In the genomic region with DNA sequence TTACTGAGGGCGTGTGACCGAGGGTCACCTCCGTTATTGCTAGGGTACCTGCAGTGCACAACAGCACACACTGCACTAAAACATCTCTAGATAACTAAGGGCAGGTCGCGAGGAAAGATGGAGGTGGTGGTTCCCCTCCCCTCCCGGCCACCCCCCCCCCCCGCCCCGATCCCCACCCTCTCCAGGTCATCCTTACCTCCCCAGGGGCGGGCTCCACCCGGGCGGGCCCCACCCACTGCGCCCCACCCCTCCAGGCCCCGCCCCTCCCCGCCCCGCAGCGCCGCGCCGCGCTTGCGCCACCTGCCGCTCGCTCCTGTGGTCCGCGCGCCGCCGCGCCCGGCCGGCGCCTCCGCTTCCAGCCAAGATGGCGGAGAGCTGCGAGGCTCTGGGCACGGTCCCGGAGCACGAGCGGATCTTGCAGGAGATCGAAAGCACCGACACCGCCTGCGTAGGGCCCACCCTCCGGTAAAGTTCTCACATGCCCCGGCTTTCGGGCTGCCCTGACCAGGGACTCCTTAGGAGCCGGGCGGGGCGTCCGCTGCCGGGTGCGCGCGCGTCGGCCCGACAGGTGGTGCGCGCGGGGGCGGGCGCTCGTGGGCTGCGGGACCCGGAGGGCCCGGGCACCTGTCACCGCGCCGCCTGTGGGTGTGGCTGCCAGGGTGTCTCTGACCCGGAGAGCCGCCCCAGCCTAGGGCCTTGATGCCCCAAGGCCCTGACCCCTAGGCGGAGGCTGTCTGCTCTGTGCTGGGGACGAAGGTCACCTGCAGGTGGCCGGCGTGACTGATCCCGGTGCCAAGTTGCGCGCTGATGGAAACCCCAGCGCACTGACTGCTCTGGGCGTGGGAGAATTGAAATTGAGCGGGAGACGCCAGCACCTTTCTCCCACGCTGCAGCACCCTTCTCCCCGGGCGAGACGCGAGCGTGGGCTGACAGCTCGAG, we compare ENCODE assay signal across 8 mouse cellular contexts. TPM values are rescaled to one million over a fixed set of nuclear protein-coding genes. Genes with fewer than 3 reads are reported as not detected.
DNase-seq lines count a peak whose midpoint lies in the region; ATAC-seq and TF ChIP-seq lines count a peak whose summit lies in the region.

Gene Exoc6 (plus strand): TSS at position 318 of the 939 bp plus-strand sequence.

- peaks cover 0 to 32% of the 10 kb centered on the region in 2 experiments; a peak in 2 of 4 replicates for H3K36me3 ChIP-seq in MEL (ENCODE audit: control insufficient read depth in 1 of 2, insufficient read depth in 2 of 2, low read length in 2 of 2)
- H3K36me3 ChIP-seq in lung, postnatal 0 days (ENCODE audit: insufficient read depth, low read length): no peaks in the 10 kb centered on the region

- peak within 1 kb of the TSS; percentile 79 for H3K27ac ChIP-seq in MEL (ENCODE audit: control insufficient read depth, low read depth, low read length)
- H3K27ac ChIP-seq in lung, postnatal 0 days (ENCODE audit: low read length): peak within 1 kb of the TSS; percentile 83

- H3K79me2 ChIP-seq in MEL (ENCODE audit: control insufficient read depth, insufficient read depth, low read length, poor library complexity): peaks cover 28% of the 10 kb centered on the region

- ATAC-seq in frontal cortex, adult (ENCODE audit: low TSS enrichment): peak; percentile 93
- peak; percentile 68 to 70 for ATAC-seq in hematopoietic stem cell, adult 5-6 weeks (replicated peaks in 1 of 2; ENCODE audit: insufficient read depth in 1 of 2, low FRiP score in 2 of 2, low TSS enrichment in 1 of 2, low read depth in 1 of 2, poor library complexity in 2 of 2, severe bottlenecking in 2 of 2)
- peak; percentile 90 for ATAC-seq in lung, postnatal 0 days

- peak within 1 kb of the TSS; percentile 97 for H3K4me2 ChIP-seq in lung, postnatal 0 days (replicated peaks; ENCODE audit: low read depth, low read length)

- no peaks in the 10 kb centered on the region for H3K9me3 ChIP-seq in MEL (replicated peaks; ENCODE audit: insufficient read depth, low read length)
- H3K9me3 ChIP-seq in lung, postnatal 0 days (ENCODE audit: low read length): no peaks in the 10 kb centered on the region

- WGBS in lung, postnatal 0 days: 1% methylated on average over 60 of the region's 89 CpGs

- TF ChIP-seq CTCF in MEL (IDR thresholded peaks at IDR 0.05 in 2 of 3, conservative IDR thresholded peaks at IDR 0.05 in 1 of 3; ENCODE audit: control insufficient read depth in 1 of 3, insufficient read depth in 1 of 3, low read depth in 2 of 3, low read length in 3 of 3, poor library complexity in 1 of 3, severe bottlenecking in 1 of 3): peak in 2 of 3 experiments; percentile 40 to 54; a peak in 4 of 6 replicates
- peak; percentile 48 for TF ChIP-seq CTCF in lung, postnatal 0 days (IDR thresholded peaks at IDR 0.05)

- peaks cover 23 to 37% of the 10 kb centered on the region in 2 experiments for H3K4me1 ChIP-seq in MEL (ENCODE audit: control insufficient read depth in 1 of 2, insufficient read depth in 2 of 2, low read length in 2 of 2)
- no peaks in the 10 kb centered on the region for H3K4me1 ChIP-seq in lung, postnatal 0 days (ENCODE audit: insufficient read depth, low read depth, low read length)

- peak within 1 kb of the TSS; percentile 92 for H3K9ac ChIP-seq in MEL (ENCODE audit: control insufficient read depth, low read depth, low read length, poor library complexity, severe bottlenecking)
- H3K9ac ChIP-seq in lung, postnatal 0 days (replicated peaks; ENCODE audit: low read depth): peak within 1 kb of the TSS; percentile 78

- no peak for TF ChIP-seq RAD21 in MEL (IDR thresholded peaks at IDR 0.05; ENCODE audit: low read depth, low read length)

- TF ChIP-seq POLR2A in MEL (IDR thresholded peaks at IDR 0.05; ENCODE audit: control insufficient read depth in 1 of 2, insufficient read depth in 1 of 2, low read depth in 1 of 2, low read length in 2 of 2, poor library complexity in 1 of 2): peak; percentile 82 to 85

- H3K27me3 ChIP-seq in MEL (ENCODE audit: control insufficient read depth in 1 of 2, insufficient read depth in 2 of 2, low read length in 2 of 2): no peaks in the 10 kb centered on the region
- no peaks in the 10 kb centered on the region for H3K27me3 ChIP-seq in lung, postnatal 0 days (replicated peaks; ENCODE audit: insufficient read depth, low read length)

- TF ChIP-seq EP300 in MEL (IDR thresholded peaks at IDR 0.05; ENCODE audit: low read depth in 1 of 2, low read length in 2 of 2): no peak
- TF ChIP-seq EP300 in lung, postnatal 0 days (IDR thresholded peaks at IDR 0.05): no peak

- peak; percentile 86 for DNase-seq in MEL (ENCODE audit: low read depth, low spot score)
- peak; percentile 86 for DNase-seq in cerebellum, adult 8-10 months
- DNase-seq in layer of hippocampus, postnatal 10 days (ENCODE audit: low spot score in 2 of 2): peak; percentile 72 to 85
- peak; percentile 82 for DNase-seq in lung, postnatal 0 days (ENCODE audit: low spot score)
- DNase-seq in ovary, postnatal 10 days (ENCODE audit: low spot score): peak; percentile 42
- peak; percentile 67 to 80 for DNase-seq in thymus, postnatal 10 days (ENCODE audit: low spot score in 2 of 2)

- peak within 1 kb of the TSS; percentile 81 to 93 for H3K4me3 ChIP-seq in MEL (ENCODE audit: control insufficient read depth in 1 of 2, insufficient read depth in 1 of 2, low read depth in 2 of 2, low read length in 2 of 2)
- peak within 1 kb of the TSS; percentile 84 for H3K4me3 ChIP-seq in lung, postnatal 0 days (ENCODE audit: low read depth, low read length)

TF ChIP-seq in MEL, 35 proteins besides CTCF, POLR2A, EP300 and RAD21 (continues in another document):
- TF ChIP-seq ZC3H11A (IDR thresholded peaks at IDR 0.05; ENCODE audit: low read depth, low read length) (no peak), UBTF (IDR thresholded peaks at IDR 0.05; ENCODE audit: borderline replicate concordance, insufficient read depth, low read depth, low read length) (no peak), RCOR1 (IDR thresholded peaks at IDR 0.05; ENCODE audit: low read depth, low read length) (no peak), GATA1 (IDR thresholded peaks at IDR 0.05; ENCODE audit: low read depth, low read length) (no peak), BHLHE40 (IDR thresholded peaks at IDR 0.05; ENCODE audit: borderline replicate concordance, low read depth, low read length) (no peak), MAFK (IDR thresholded peaks at IDR 0.05; ENCODE audit: borderline replicate concordance, low read depth, low read length) (no peak), GABPA (IDR thresholded peaks at IDR 0.05; ENCODE audit: low read depth, low read length) (no peak), NRF1 (IDR thresholded peaks at IDR 0.05; ENCODE audit: insufficient read depth, low read depth, low read length, poor library complexity, severe bottlenecking) (peak; percentile 66), SIN3A (IDR thresholded peaks at IDR 0.05; ENCODE audit: low read length) (peak; percentile 20), SMC3 (IDR thresholded peaks at IDR 0.05; ENCODE audit: low read depth, low read length) (0 out of 2 replicates have a peak, but pooled peaks have one; percentile 2), TAL1 (IDR thresholded peaks at IDR 0.05; ENCODE audit: low read length) (no peak), MYC (IDR thresholded peaks at IDR 0.05; ENCODE audit: low read depth, low read length) (no peak), ZNF384 (IDR thresholded peaks at IDR 0.05; ENCODE audit: low read depth, low read length) (no peak), CHD2 (IDR thresholded peaks at IDR 0.05; ENCODE audit: low read length) (no peak), HCFC1 (IDR thresholded peaks at IDR 0.05; ENCODE audit: low read depth, low read length) (no peak; the same call in 1 of the 2 replicates), ZKSCAN1 (IDR thresholded peaks at IDR 0.05; ENCODE audit: low read depth, low read length) (no peak), ELF1 (IDR thresholded peaks at IDR 0.05; ENCODE audit: low read depth, low read length) (no peak), USF2 (IDR thresholded peaks at IDR 0.05; ENCODE audit: borderline replicate concordance in 1 of 2, insufficient read depth in 1 of 2, low read depth in 1 of 2, low read length in 2 of 2) (no peak), POLR2AphosphoS2 (IDR thresholded peaks at IDR 0.05; ENCODE audit: low read length) (peak; percentile 58; the same call in 1 of the 2 replicates), NELFE (IDR thresholded peaks at IDR 0.05; ENCODE audit: low read depth, low read length) (peak; percentile 82), USF1 (IDR thresholded peaks at IDR 0.05; ENCODE audit: low read depth, low read length) (no peak), POLR2AphosphoS5 (IDR thresholded peaks at IDR 0.05; ENCODE audit: borderline replicate concordance, low read depth, low read length) (no peak), MAX (IDR thresholded peaks at IDR 0.05; ENCODE audit: low read length) (no peak), MXI1 (IDR thresholded peaks at IDR 0.05; ENCODE audit: low read depth, low read length) (peak; percentile 77; the same call in 1 of the 2 replicates), JUND (IDR thresholded peaks at IDR 0.05; ENCODE audit: low read depth, low read length) (no peak), CHD1 (IDR thresholded peaks at IDR 0.05; ENCODE audit: low read depth, low read length) (peak; percentile 58; the same call in 1 of the 2 replicates), E2F4 (IDR thresholded peaks at IDR 0.05; ENCODE audit: borderline replicate concordance, low read depth, low read length) (no peak), TCF12 (IDR thresholded peaks at IDR 0.05; ENCODE audit: low read depth, low read length) (peak; percentile 22; the same call in 1 of the 2 replicates), MYB (IDR thresholded peaks at IDR 0.05; ENCODE audit: low read depth, low read length) (no peak), MAZ (IDR thresholded peaks at IDR 0.05; ENCODE audit: low read depth, low read length) (no peak), MEF2A (IDR thresholded peaks at IDR 0.05; ENCODE audit: extremely low read depth, insufficient replicate concordance, low read depth, low read length, poor library complexity, severe bottlenecking) (no peak), TBP (IDR thresholded peaks at IDR 0.05; ENCODE audit: low read depth, low read length) (0 out of 2 replicates have a peak, but pooled peaks have one; percentile 34), ETS1 (IDR thresholded peaks at IDR 0.05; ENCODE audit: low read depth, low read length) (no peak), ZMIZ1 (IDR thresholded peaks at IDR 0.05; ENCODE audit: low read depth, low read length) (0 out of 2 replicates have a peak, but pooled peaks have one; percentile 35)

RNA-seq across cellular contexts. Expression of gene Exoc6, which starts in this region (rescaled TPM):
- total RNA-seq in MEL (2012; rRNA removed): 30.2 and 30.9 TPM in 2 replicates
- polyA plus RNA-seq in MEL (2012; ENCODE audit: insufficient read depth in 1 of 2, insufficient read length in 2 of 2, low read depth in 1 of 2, low replicate concordance in 2 of 2, missing spikeins in 1 of 2): 10 to 100 TPM in 1 of 2 experiments, not detected in 1; 41.2 TPM
- 101 and 116 TPM in 2 replicates for total RNA-seq in hematopoietic stem cell, adult 5-6 weeks (2017)
- 10 to 100 TPM; 54.9 to 59.6 TPM for total RNA-seq in layer of hippocampus, postnatal 10 days (2021)
- 11.3 and 11.9 TPM in 2 replicates for polyA plus RNA-seq in lung, postnatal 0 days (2015; fragmentation: Nextera tagmentation; extraction: Ambion mirVana)

Comparison
In these comparisons a context has a peak if more than half of its experiments do, and no peak if none do; other contexts are left out.
1. Peak in every context shown above with its lines: DNase-seq, ATAC-seq, H3K4me3 ChIP-seq and H3K27ac ChIP-seq.